Mouse (Mus musculus): ENCODE measurements around the gene Dzank1. TPM values are rescaled to one million over a fixed set of nuclear protein-coding genes. Genes with fewer than 3 reads are reported as not detected.

The Dzank1 gene
- polyA plus RNA-seq, 1 experiment from 2014 or later: 0.67 TPM

DNA sequence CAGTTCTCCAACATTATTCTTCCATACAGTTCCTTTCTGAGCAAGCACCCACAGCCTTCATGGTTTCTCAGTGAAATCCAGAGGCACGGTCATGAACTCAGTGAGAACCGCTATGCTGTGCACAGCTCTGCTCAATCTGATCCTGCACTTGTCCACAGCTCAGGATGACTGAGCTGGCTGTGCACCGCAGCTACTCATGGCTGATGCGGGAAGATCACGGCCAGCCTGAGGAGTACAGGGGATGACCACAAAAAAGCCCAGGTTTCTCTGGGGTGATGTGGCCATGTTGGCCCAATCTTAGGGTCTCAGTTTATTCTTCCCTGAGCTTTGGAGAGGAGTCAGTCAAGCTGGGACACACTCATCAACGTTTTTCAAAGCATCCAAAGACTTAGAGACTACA, 68.9 kb downstream of the Dzank1 start:
- no peaks in the 10 kb centered on the region for H3K36me3 ChIP-seq (ENCODE audit: insufficient read depth)
- no peak for TF ChIP-seq CTCF (IDR thresholded peaks at IDR 0.05; ENCODE audit: low read depth)
- H3K4me1 ChIP-seq (ENCODE audit: insufficient read depth): no peaks in the 10 kb centered on the region
- peak overlapping the region; percentile 39 for H3K4me3 ChIP-seq (ENCODE audit: low read depth, low read length)
- H3K9me3 ChIP-seq (ENCODE audit: low read depth, low read length): no peaks in the 10 kb centered on the region
- no peaks in the 10 kb centered on the region for H3K27me3 ChIP-seq (ENCODE audit: insufficient read depth, low read length)
- no peak overlapping the region for H3K27ac ChIP-seq (ENCODE audit: low read depth)
- no peak for DNase-seq
- no peak overlapping the region for H3K9ac ChIP-seq
- no peak for ATAC-seq (ENCODE audit: insufficient read depth)
- H3K4me2 ChIP-seq: peak overlapping the region; percentile 61
- WGBS: 75% methylated on average over 6 of the region's 6 CpGs

DNA sequence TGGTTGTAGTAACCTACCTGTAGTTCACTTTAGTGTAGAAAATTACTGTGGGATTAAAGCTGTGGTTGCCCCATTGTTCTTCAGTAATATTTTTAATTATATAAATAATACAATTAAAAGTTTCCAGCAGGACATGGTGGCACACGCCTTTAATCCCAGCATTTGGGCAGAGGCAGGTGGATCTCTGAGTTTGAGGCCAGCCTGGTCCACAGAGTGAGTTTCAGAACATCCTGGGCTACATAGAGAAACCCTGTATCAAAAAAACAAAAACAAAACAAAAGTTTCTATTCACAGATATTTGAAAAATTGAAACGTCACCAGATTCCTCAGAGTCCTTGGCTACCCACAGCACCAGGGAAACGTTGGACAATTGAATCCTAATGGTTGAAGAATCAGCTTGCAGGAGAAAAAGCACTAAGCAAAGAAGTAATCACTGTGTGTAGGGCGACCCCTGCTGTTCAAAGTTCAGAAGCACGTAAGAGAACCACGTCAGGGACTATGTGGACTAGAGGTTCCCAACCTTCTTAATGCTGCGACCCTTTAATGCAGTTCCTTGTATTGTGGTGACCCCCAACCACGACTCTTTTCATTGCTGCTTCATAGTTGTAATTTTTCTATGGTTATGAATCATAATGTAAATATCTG, 74.7 kb downstream of the Dzank1 start:
- 13% methylated on average over 8 of the region's 8 CpGs for WGBS
- peak; percentile 84; the same call in 1 of the 2 replicates for ATAC-seq (ENCODE audit: insufficient read depth)
- Histone ChIP-seq H3K9ac (no peak overlapping the region), H3K27ac (ENCODE audit: low read depth) (no peak overlapping the region), H3K27me3 (ENCODE audit: insufficient read depth, low read length) (no peaks in the 10 kb centered on the region), H3K4me3 (ENCODE audit: low read depth, low read length) (no peak overlapping the region), H3K9me3 (ENCODE audit: low read depth, low read length) (no peaks in the 10 kb centered on the region), H3K4me2 (no peak overlapping the region), H3K4me1 (ENCODE audit: insufficient read depth) (no peaks in the 10 kb centered on the region), H3K36me3 (ENCODE audit: insufficient read depth) (no peaks in the 10 kb centered on the region)
- TF ChIP-seq CTCF (IDR thresholded peaks at IDR 0.05; ENCODE audit: low read depth): peak; percentile 82
- DNase-seq: peak; percentile 91

DNA sequence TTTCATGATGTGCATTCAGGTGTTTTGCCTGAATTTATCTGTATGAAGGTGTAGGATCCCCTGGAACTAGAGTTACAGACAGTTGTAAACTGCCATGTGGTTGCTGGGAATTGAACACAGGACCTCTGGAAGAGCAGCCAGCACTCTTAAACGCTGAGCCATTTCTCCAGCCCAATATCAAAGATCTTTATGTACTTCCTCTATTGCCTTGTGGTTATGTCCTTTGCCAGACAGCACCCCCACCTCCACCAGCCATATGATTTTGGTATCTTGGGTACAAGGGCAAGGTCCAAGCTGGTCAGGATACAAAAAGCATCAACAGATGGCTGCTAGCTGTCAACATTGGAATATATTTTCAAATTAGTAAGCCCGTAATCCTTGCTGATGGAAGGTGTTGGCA, 76.8 kb downstream of the Dzank1 start:
- H3K27ac ChIP-seq (ENCODE audit: low read depth): no peak overlapping the region
- H3K9ac ChIP-seq: no peak overlapping the region
- no peaks in the 10 kb centered on the region for H3K9me3 ChIP-seq (ENCODE audit: low read depth, low read length)
- H3K4me1 ChIP-seq (ENCODE audit: insufficient read depth): no peaks in the 10 kb centered on the region
- TF ChIP-seq CTCF (IDR thresholded peaks at IDR 0.05; ENCODE audit: low read depth): no peak
- WGBS: 68% methylated on average over 2 of the region's 2 CpGs
- H3K27me3 ChIP-seq (ENCODE audit: insufficient read depth, low read length): no peaks in the 10 kb centered on the region
- H3K4me2 ChIP-seq: no peak overlapping the region
- no peak overlapping the region for H3K4me3 ChIP-seq (ENCODE audit: low read depth, low read length)
- ATAC-seq (ENCODE audit: insufficient read depth): no peak
- no peak for DNase-seq
- no peaks in the 10 kb centered on the region for H3K36me3 ChIP-seq (ENCODE audit: insufficient read depth)

- H3K36me3 ChIP-seq (ENCODE audit: insufficient read depth): no peaks in the 10 kb centered on the region
- ATAC-seq (ENCODE audit: insufficient read depth) (no peak), DNase-seq (no peak)
- H3K4me2 ChIP-seq: no peak overlapping the region
- WGBS: 81% methylated on average over 7 of the region's 7 CpGs
- H3K9me3 ChIP-seq (ENCODE audit: low read depth, low read length): no peaks in the 10 kb centered on the region
- H3K9ac ChIP-seq: no peak overlapping the region
- no peak overlapping the region for H3K4me3 ChIP-seq (ENCODE audit: low read depth, low read length)
- no peaks in the 10 kb centered on the region for H3K27me3 ChIP-seq (ENCODE audit: insufficient read depth, low read length)
- no peak for TF ChIP-seq CTCF (IDR thresholded peaks at IDR 0.05; ENCODE audit: low read depth)
- H3K27ac ChIP-seq (ENCODE audit: low read depth): no peak overlapping the region
- H3K4me1 ChIP-seq (ENCODE audit: insufficient read depth): no peaks in the 10 kb centered on the region
Observed at GRCm38 (mm10) chr2:144446360-144446999, 80.7 kb downstream of the Dzank1 start.

- Histone ChIP-seq H3K4me1 (ENCODE audit: insufficient read depth) (no peaks in the 10 kb centered on the region), H3K9ac (no peak overlapping the region), H3K4me2 (no peak overlapping the region), H3K27me3 (ENCODE audit: insufficient read depth, low read length) (no peaks in the 10 kb centered on the region), H3K4me3 (ENCODE audit: low read depth, low read length) (no peak overlapping the region), H3K27ac (ENCODE audit: low read depth) (no peak overlapping the region), H3K36me3 (ENCODE audit: insufficient read depth) (no peaks in the 10 kb centered on the region), H3K9me3 (ENCODE audit: low read depth, low read length) (no peaks in the 10 kb centered on the region)
- no peak for DNase-seq
- ATAC-seq (ENCODE audit: insufficient read depth): no peak
- 73% methylated on average over 11 of the region's 11 CpGs for WGBS
- TF ChIP-seq CTCF (IDR thresholded peaks at IDR 0.05; ENCODE audit: low read depth): no peak
Observed at GRCm38 (mm10) chr2:144441386-144441915, 85.8 kb downstream of the Dzank1 start.

GRCm38 (mm10) chr2:144439191-144439700, 88.0 kb downstream of the Dzank1 start:
- Histone ChIP-seq H3K4me1 (ENCODE audit: insufficient read depth) (no peaks in the 10 kb centered on the region), H3K9me3 (ENCODE audit: low read depth, low read length) (no peaks in the 10 kb centered on the region), H3K27me3 (ENCODE audit: insufficient read depth, low read length) (no peaks in the 10 kb centered on the region), H3K4me3 (ENCODE audit: low read depth, low read length) (no peak overlapping the region), H3K36me3 (ENCODE audit: insufficient read depth) (no peaks in the 10 kb centered on the region), H3K4me2 (no peak overlapping the region), H3K27ac (ENCODE audit: low read depth) (no peak overlapping the region), H3K9ac (no peak overlapping the region)
- ATAC-seq (ENCODE audit: insufficient read depth): no peak
- no peak for DNase-seq
- no peak for TF ChIP-seq CTCF (IDR thresholded peaks at IDR 0.05; ENCODE audit: low read depth)
- WGBS: 60% methylated on average over 3 of the region's 3 CpGs

- no peak overlapping the region for H3K9ac ChIP-seq
- H3K36me3 ChIP-seq (ENCODE audit: insufficient read depth): no peaks in the 10 kb centered on the region
- H3K27ac ChIP-seq (ENCODE audit: low read depth): no peak overlapping the region
- H3K4me3 ChIP-seq (ENCODE audit: low read depth, low read length): no peak overlapping the region
- peak; percentile 37 for TF ChIP-seq CTCF (IDR thresholded peaks at IDR 0.05; ENCODE audit: low read depth)
- H3K4me2 ChIP-seq: no peak overlapping the region
- no peaks in the 10 kb centered on the region for H3K27me3 ChIP-seq (ENCODE audit: insufficient read depth, low read length)
- no peaks in the 10 kb centered on the region for H3K9me3 ChIP-seq (ENCODE audit: low read depth, low read length)
- ATAC-seq (ENCODE audit: insufficient read depth): no peak
- WGBS: 57% methylated on average over 4 of the region's 4 CpGs
- H3K4me1 ChIP-seq (ENCODE audit: insufficient read depth): no peaks in the 10 kb centered on the region
- no peak for DNase-seq
Observed at GRCm38 (mm10) chr2:144438424-144438823, 88.8 kb downstream of the Dzank1 start.

Measured in lung, embryonic 14.5 days (tissue).